Comparison of ENCODE assay signal across 15 mouse cellular contexts in genomic region chr11:119940142-119940541, GRCm38 (mm10). TPM values are rescaled to one million over a fixed set of nuclear protein-coding genes. Genes with fewer than 3 reads are reported as not detected.
DNase-seq lines count a peak whose midpoint lies in the region; ATAC-seq lines count a peak whose summit lies in the region.
"Had no signal": no experiment of that assay in that cellular context is flagged by ENCODE, and none has a peak within 500 bp of the region (broad histone marks: within the 10 kb centered on the region; RNA-seq: fewer than 3 reads in every experiment).

No protein-coding gene starts in this region.

- no peaks in the 10 kb centered on the region for H3K36me3 ChIP-seq in neural tube, embryonic 13.5 days
- H3K36me3 ChIP-seq: G1E; neural tube, embryonic 15.5 days had no signal

- ATAC-seq in neural tube, embryonic 13.5 days (ENCODE audit: low read depth) = no peak
- ATAC-seq: activated CD4-positive, CD25-positive, alpha-beta regulatory T cell, adult 4 months had no signal

- H3K9ac ChIP-seq in neural tube, embryonic 13.5 days = peak overlapping the region; percentile 1; the same call in 1 of the 2 replicates
- H3K9ac ChIP-seq: neural tube, embryonic 15.5 days had no signal

- no peak overlapping the region for H3K4me3 ChIP-seq in neural tube, embryonic 13.5 days
- H3K4me3 ChIP-seq: neural tube, embryonic 15.5 days had no signal

- H3K4me1 ChIP-seq in neural tube, embryonic 13.5 days (replicated peaks) = peaks cover 83% of the 10 kb centered on the region

- H3K27me3 ChIP-seq in neural tube, embryonic 13.5 days = peaks cover 27% of the 10 kb centered on the region
- H3K27me3 ChIP-seq: neural tube, embryonic 15.5 days had no signal

- intact Hi-C loops in left cerebral cortex, postnatal 14 days (cut with DNase I) = no loop called here

- no peak overlapping the region for H3K27ac ChIP-seq in neural tube, embryonic 13.5 days (replicated peaks)
- H3K27ac ChIP-seq: neural tube, embryonic 15.5 days had no signal

- peak; percentile 41 for DNase-seq in cerebellum, adult 9-11 months
- no peak for DNase-seq in cerebellum, postnatal 36 days
- peak; percentile 54 for DNase-seq in kidney, adult 9 months
- DNase-seq in kidney, adult 11 months = no peak
- no peak for DNase-seq in neural tube, embryonic 10.5 days (ENCODE audit: extremely low spot score, low spot score)
- peak; percentile 68 to 81 for DNase-seq in left cerebral cortex, postnatal 14 days (ENCODE audit: low spot score in 2 of 2)
- no peak for DNase-seq in urinary bladder, postnatal 10 days (ENCODE audit: low spot score)
- DNase-seq: gastrocnemius, postnatal 36 days; spleen, adult 18-20 months; thymus, postnatal 4 days had no signal

- H3K4me2 ChIP-seq in neural tube, embryonic 13.5 days = no peak overlapping the region
- H3K4me2 ChIP-seq: neural tube, embryonic 15.5 days had no signal

- H3K9me3 ChIP-seq in neural tube, embryonic 13.5 days = no peaks in the 10 kb centered on the region
- H3K9me3 ChIP-seq: G1E; megakaryocyte, embryonic 14.5 days; neural tube, embryonic 15.5 days had no signal

- 58% methylated on average over 11 of the region's 11 CpGs for WGBS in neural tube, embryonic 13.5 days

RNA-seq across cellular contexts. Expression of gene Baiap2, which starts 2.4 kb away (rescaled TPM):
- 11.1 and 12.7 TPM in 2 replicates for polyA plus RNA-seq in neural tube, embryonic 13.5 days (2015; fragmentation: Nextera tagmentation; extraction: Ambion mirVana)
- total RNA-seq in left cerebral cortex, postnatal 14 days (2021) = 100 to 1,000 TPM; 197 to 200 TPM

RNA-seq across cellular contexts. Expression of gene Chmp6, which starts 26.9 kb away (rescaled TPM):
- 97.5 and 102 TPM in 2 replicates for polyA plus RNA-seq in neural tube, embryonic 13.5 days (2015; fragmentation: Nextera tagmentation; extraction: Ambion mirVana)
- total RNA-seq in left cerebral cortex, postnatal 14 days (2021) = 10 to 100 TPM; 37.0 to 47.7 TPM

Comparison
In these comparisons a context has a peak if more than half of its experiments do, and no peak if none do; other contexts are left out.
1. DNase-seq: peak in cerebellum, adult 9-11 months (single experiment), kidney, adult 9 months (single experiment) and left cerebral cortex, postnatal 14 days (2 of 2); none in cerebellum, postnatal 36 days (0 of 2), kidney, adult 11 months (single experiment), neural tube, embryonic 10.5 days (single experiment) and urinary bladder, postnatal 10 days (single experiment).